Mouse (Mus musculus) kidney, adult 2 months (tissue): Measurements from ENCODE around the gene Fyb2. TPM values are rescaled to one million over a fixed set of nuclear protein-coding genes. Genes with fewer than 3 reads are reported as not detected.
A peak's percentile ranks its signal among the peaks of the same experiment; 100 is the strongest.

Experiments used
- DNase-seq: peaks from one replicate; pipeline ENCODE4 v3.0.0; 2021
- H3K27ac ChIP-seq: fragments of 200-500 bp; 2 replicates; pipeline ENCODE4 v1.5.1; 2012; ENCODE audit warnings: low read depth, low read length, control low read depth, inconsistent platforms; ENCODE audit not compliant: insufficient read depth
- H3K27me3 ChIP-seq: fragments of 200-500 bp; replicated peaks from 2 replicates; pipeline ENCODE4 v1.6.1; 2012; ENCODE audit warnings: mild to moderate bottlenecking, moderate library complexity, low read length, inconsistent platforms; ENCODE audit not compliant: control insufficient read depth, insufficient read depth
- H3K36me3 ChIP-seq: fragments of 200-500 bp; 2 replicates; pipeline ENCODE4 v1.6.1; 2012; ENCODE audit warnings: mild to moderate bottlenecking, moderate library complexity, low read length, inconsistent platforms; ENCODE audit not compliant: control insufficient read depth, insufficient read depth
- H3K4me1 ChIP-seq: fragments of 200-500 bp; 2 replicates; pipeline ENCODE4 v1.6.1; 2011; ENCODE audit warnings: low read length; ENCODE audit not compliant: control insufficient read depth, insufficient read depth
- H3K4me3 ChIP-seq: fragments of 200-500 bp; 2 replicates; pipeline ENCODE4 v1.5.1; 2011; ENCODE audit warnings: mild to moderate bottlenecking, low read depth, low read length, control low read depth; ENCODE audit not compliant: insufficient read depth
- CTCF ChIP-seq: fragments of 200-500 bp; conservative IDR thresholded peaks from 2 replicates; pipeline ENCODE4 v1.5.1; 2011; ENCODE audit warnings: low read depth, mild to moderate bottlenecking, control low read depth, low read length, moderate library complexity, mixed read lengths; ENCODE audit not compliant: insufficient read depth, insufficient read length
- POLR2A ChIP-seq: fragments of 200-500 bp; IDR thresholded peaks from one replicate; pipeline ENCODE4 v1.6.1; 2011; ENCODE audit warnings: low read depth, low read length, control low read depth
- WGBS: fragments of 180-500 bp; shearing (Covaris S2); methylation state at CpG from one replicate; pipeline ENCODE4 v1.1.7; 2018; 5-methylcytosine and 5-hydroxymethylcytosine counted together
- polyA plus RNA-seq: library from polyadenylated mRNA; depleted of rRNA; stranded (reverse); fragments of >200 nt; gene quantifications from 2 replicates; pipeline ENCODE4 v1.2.3, GENCODE M21; 2012

Gene Fyb2
- polyA plus RNA-seq, 1 experiment, result 0.48 TPM

DNA sequence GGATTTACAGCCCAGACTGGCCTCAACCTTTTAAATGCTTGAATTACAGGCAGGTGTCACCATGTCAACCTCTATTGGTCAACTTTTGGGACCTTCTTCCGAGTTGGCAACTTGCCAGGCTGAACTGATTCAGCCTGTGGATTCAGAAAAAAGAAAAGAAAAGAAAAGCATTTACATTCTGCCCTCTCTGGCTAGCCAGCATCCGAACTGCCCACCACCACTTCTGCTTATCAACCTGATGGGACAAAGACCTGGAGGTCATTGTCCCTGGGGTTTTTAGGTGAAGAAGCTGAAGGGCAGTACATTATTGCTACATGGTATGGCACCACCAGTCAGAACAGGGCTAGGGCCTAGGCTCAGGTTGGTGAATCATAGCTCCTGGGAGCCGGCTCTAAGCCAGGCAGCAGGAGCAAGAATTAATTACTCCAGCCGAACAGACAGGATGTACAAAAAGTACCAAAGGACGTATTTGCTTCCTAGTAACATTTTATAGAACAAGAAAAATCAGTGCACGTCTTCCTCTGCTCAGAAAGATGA, 1.5 kb downstream of the Fyb2 start:
- 60% methylated on average over 6 of the region's 6 CpGs for WGBS
- Histone ChIP-seq H3K27ac (no peak overlapping the region), H3K4me1 (no peaks in the 10 kb centered on the region), H3K4me3 (no peak overlapping the region), H3K36me3 (no peaks in the 10 kb centered on the region), H3K27me3 (no peaks in the 10 kb centered on the region)
- TF ChIP-seq CTCF (no peak), POLR2A (no peak)
- DNase-seq, result no peak

DNA sequence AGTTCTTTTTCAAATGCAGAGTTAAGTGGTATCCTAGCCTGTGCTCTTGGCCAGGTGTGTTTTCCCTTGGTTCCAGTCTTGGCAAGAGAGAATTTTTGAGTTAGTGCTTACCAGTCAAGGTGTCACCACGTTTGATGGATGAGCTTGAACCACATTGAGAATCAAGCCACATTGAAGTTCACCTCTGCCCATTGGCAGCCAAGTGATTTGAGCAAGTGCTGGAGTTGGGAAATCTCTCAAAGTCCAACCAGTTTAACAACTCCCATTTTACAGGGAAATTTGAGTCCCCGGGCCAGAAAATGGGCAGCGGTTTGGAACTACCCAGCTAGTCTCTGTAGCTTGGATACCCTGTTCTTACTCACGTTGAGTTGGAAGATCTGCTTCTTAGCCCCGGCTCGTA, 4.8 kb downstream of the Fyb2 start:
- Histone ChIP-seq H3K4me3 (no peak overlapping the region), H3K27ac (no peak overlapping the region), H3K27me3 (no peaks in the 10 kb centered on the region), H3K4me1 (no peaks in the 10 kb centered on the region), H3K36me3 (no peaks in the 10 kb centered on the region)
- DNase-seq, result peak; percentile 48
- TF ChIP-seq CTCF (no peak), POLR2A (no peak)
- 63% methylated on average over 6 of the region's 6 CpGs for WGBS

DNA sequence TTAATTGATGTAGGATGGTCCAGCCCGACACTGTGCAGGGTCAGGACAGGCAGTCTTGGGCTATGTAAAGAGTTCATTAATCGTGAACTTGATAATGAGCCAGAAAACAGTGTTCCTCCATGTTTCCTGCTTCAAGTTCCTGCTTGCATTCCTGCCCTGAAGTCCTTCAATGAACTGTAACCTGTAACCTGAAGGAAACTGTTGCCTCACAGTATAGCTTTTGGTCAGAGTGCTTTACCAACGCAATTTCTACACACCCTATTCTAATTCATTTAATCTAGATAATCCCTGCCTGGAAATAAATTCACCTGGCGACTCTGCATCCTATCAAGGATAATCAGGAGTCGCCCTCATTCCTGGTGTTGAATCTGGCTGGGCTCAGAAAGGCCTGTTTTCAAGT, 12.1 kb downstream of the Fyb2 start:
- Histone ChIP-seq H3K27ac (no peak overlapping the region), H3K27me3 (no peaks in the 10 kb centered on the region), H3K4me1 (no peaks in the 10 kb centered on the region), H3K4me3 (no peak overlapping the region), H3K36me3 (no peaks in the 10 kb centered on the region)
- WGBS, result 79% methylated on average over 5 of the region's 5 CpGs
- TF ChIP-seq POLR2A, result no peak
- no peak for TF ChIP-seq CTCF
- DNase-seq, result no peak

DNA sequence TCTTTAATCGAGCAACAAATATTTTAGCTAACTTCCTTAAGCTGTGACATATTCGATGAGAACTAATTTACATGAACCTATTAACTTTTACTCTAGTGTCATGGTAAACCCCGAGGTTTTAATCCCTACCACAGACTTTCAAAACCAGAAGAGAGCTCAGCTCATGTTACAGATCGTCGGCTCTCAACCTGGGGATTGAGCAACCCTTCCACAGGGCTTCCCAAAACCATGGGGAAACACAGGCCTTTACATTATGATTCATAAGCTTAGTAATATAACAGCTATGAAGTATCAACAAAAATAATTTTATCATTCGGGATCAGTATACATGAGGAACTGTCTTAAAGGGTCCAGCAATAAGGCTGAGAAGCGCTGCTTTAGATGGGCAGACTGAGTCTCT, 15.9 kb downstream of the Fyb2 start:
- no peaks in the 10 kb centered on the region for H3K4me1 ChIP-seq
- H3K36me3 ChIP-seq, result no peaks in the 10 kb centered on the region
- no peaks in the 10 kb centered on the region for H3K27me3 ChIP-seq
- 79% methylated on average over 7 of the region's 7 CpGs for WGBS
- TF ChIP-seq POLR2A, result no peak
- no peak for TF ChIP-seq CTCF
- DNase-seq, result no peak
- no peak overlapping the region for H3K4me3 ChIP-seq
- H3K27ac ChIP-seq, result no peak overlapping the region

DNA sequence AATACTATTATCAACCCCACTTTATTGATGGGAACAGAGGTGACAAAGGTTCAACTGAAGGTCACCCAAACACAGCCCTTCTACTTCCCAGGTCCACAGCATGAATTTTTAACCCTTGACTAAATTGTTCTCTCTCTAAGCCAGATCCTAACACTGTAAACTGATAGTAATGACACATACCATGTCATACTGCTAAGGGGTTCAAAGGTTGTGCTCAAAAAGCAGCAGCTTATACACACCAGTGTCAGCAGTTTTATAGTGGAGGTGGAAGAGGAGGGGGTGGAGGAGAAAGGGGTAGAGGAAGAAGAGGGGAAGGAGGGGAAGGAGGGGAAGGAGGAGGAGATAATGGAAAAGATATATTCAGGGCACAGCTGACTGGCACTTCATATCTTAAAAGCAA, 20.4 kb downstream of the Fyb2 start:
- no peak for DNase-seq
- H3K4me3 ChIP-seq, result no peak overlapping the region
- no peak for TF ChIP-seq CTCF
- no peak for TF ChIP-seq POLR2A
- H3K27ac ChIP-seq, result no peak overlapping the region
- H3K4me1 ChIP-seq, result no peaks in the 10 kb centered on the region
- no peaks in the 10 kb centered on the region for H3K27me3 ChIP-seq
- H3K36me3 ChIP-seq, result no peaks in the 10 kb centered on the region

DNA sequence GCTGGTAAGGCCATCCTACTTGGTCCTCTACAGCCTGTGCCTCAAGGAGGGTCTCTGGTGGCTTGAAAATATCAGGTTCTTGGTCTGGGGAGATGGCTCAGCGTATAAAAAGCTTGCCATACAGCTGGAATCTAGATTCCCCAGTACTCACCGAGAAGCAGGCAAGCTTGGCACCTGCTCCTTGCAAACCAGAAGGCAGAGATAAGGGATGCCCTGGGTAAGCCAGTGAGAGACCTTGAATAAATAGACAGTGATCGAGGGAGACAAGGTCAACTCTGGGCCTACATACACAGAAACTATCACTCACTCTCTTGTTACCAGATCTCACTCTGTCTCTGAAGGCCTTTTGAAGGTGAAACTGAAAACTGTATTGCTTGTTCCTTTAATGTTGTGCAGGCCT, 21.7 kb downstream of the Fyb2 start:
- Histone ChIP-seq H3K36me3 (no peaks in the 10 kb centered on the region), H3K27ac (no peak overlapping the region), H3K27me3 (no peaks in the 10 kb centered on the region), H3K4me1 (no peaks in the 10 kb centered on the region), H3K4me3 (no peak overlapping the region)
- DNase-seq, result no peak
- TF ChIP-seq POLR2A, result no peak
- TF ChIP-seq CTCF, result no peak
- 88% methylated on average over 3 of the region's 3 CpGs for WGBS

DNA sequence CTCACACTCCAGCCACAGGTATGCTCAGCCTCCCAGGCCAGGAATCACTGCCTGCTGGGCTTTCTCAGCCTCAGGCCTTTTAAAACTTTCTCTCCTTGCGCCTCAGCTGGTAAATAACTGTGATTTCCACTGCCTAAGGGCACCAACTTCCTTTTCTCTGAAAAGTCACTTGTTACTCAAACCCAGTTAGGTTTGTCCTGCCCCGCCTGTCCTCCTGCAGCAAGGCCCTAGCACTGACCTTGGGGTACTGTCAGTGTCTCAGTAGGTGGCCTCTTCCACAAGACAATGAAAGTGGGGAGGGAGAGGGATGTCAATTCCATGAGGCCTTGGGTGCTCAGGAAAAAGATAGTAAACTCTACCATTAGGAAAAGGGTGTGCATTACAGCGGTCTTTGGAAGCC, 22.2 kb downstream of the Fyb2 start:
- Histone ChIP-seq H3K4me1 (no peaks in the 10 kb centered on the region), H3K27ac (no peak overlapping the region), H3K27me3 (no peaks in the 10 kb centered on the region), H3K4me3 (no peak overlapping the region), H3K36me3 (no peaks in the 10 kb centered on the region)
- WGBS, result 84% methylated on average over 3 of the region's 3 CpGs
- no peak for TF ChIP-seq CTCF
- TF ChIP-seq POLR2A, result no peak
- DNase-seq, result no peak

DNA sequence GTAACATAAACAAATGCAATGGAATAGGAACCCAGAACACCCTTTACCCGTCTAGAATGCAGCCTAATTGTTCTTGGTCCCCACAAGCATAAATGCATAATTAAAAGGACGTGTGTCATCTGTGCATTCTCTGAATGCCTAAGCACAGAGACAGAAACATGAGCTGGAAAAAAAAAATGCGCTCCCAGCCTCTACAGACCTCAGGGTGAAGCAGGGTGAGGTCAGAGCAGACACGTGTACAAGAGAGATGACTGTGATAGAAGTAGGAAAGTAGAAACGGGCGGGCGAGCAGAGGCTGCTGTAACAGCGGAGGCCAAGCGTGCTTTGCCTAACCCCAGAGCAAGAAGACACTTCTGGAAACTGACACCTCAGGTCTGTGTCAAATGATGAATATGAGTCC, 22.8 kb downstream of the Fyb2 start:
- no peaks in the 10 kb centered on the region for H3K27me3 ChIP-seq
- TF ChIP-seq CTCF, result no peak
- TF ChIP-seq POLR2A, result no peak
- no peak overlapping the region for H3K4me3 ChIP-seq
- H3K4me1 ChIP-seq, result no peaks in the 10 kb centered on the region
- 70% methylated on average over 9 of the region's 9 CpGs for WGBS
- no peak overlapping the region for H3K27ac ChIP-seq
- no peak for DNase-seq
- H3K36me3 ChIP-seq, result no peaks in the 10 kb centered on the region
